Mouse (Mus musculus): Measurements from ENCODE around the gene Gm20388.

Gm20388 gene

DNA sequence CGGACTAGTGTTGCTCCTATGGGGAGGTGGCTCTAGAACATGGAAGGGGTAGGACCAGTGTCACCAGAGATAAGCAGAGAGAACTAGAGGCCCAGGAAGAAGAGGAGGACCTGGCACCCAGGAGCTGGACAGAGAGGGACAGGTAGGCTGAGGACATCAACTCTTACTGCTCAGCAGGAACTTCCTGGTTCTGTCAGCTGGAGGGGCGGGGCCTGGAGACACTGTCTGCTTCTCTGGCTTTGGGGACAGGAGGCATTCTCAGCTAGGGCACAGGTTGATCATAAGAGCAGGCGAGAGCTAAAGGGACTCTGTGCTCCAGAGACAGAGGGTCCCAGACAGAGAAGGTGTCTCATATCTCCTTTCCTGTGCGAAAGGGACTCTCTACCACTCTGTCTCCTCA, 2238.4 kb downstream of the Gm20388 start:
- DNase-seq (ENCODE audit: low spot score) = no peak

DNA sequence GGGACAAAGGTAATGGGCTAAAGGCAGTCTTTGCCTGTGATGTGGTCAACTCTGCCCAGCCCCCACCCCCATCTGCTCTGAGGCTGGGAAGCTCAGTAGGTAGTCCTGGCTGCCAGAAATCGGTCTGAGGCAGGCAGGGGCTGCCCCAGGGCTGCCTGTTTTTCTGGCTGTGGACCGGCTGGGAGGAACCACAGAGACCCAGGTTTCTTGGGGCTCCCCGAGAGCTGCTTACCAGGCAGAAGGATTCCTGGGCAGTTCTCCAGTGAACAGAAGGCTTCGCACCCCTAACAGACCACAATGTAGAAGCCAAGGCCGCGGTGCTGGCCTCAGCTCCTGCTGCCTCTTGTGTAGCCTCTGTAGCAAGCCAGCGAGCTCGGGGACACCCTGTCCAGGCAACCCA, 2239.0 kb downstream of the Gm20388 start:
- no peak for DNase-seq (ENCODE audit: low spot score)

DNA sequence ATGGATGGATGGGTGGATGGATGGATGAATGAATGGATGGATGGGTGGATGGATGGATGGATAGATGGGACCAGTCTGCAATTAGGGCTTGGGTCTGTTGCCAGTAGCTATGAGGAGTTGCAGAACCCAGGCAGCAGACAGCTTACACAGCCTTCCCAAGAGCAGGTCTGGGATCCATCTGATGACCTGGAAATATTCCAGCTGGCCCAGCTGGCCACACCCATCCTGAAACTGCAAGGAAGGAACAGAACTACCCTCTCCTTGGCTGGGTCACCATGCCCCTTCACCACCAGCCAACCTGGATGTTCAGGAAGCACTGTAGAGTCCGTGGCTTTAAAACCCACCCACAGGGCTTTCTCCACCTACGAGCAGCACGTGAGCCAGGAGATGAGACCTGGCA, 2240.9 kb downstream of the Gm20388 start:
- DNase-seq (ENCODE audit: low spot score) = no peak

DNA sequence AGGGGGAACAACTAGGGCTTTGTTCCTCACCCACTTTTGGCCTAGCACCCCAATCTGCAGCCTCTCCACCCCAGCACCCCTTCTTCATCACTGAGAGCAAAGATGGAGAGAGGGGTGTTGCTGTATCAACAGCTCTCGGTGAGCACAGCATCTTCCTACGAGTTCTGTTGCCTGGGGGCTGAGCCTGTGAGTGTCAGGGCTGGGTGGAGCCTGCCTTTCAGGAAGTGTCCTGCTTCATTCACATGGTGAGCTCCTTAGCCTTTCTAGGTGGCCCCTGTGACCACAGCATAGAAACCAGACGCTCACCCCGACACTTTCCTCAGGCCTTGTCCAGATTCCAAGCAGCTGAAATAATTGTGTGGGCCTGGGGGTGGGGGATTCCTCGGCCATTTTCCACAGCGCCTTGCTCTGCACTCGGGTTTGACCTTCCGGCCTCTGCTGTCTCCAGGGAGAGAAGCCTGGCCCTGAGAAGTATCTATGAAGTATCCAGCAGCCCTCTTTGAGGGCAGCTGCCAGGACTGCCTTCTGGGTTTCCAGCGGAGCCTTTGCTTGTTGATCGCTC, 2244.5 kb downstream of the Gm20388 start:
- peak; percentile 69 for DNase-seq (ENCODE audit: low spot score)

DNA sequence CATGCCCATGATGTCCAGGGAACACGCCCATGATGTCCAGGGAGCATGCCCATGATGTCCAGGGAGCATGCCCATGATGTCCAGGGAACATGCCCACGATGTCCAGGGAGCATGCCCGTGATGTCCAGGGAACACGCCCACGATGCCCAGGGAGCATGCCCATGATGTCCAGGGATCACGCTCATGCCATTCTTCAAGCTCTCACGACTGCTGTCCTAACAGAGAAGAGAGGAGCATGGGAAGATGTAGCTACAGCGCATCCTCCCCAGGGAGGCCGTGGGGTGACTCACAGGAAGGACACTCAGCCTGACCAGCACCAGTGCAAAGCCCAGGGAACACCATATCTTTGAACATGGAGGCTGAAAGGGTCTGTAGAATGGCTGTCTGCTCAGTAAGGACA, 2245.3 kb downstream of the Gm20388 start:
- DNase-seq (ENCODE audit: low spot score) = no peak

DNA sequence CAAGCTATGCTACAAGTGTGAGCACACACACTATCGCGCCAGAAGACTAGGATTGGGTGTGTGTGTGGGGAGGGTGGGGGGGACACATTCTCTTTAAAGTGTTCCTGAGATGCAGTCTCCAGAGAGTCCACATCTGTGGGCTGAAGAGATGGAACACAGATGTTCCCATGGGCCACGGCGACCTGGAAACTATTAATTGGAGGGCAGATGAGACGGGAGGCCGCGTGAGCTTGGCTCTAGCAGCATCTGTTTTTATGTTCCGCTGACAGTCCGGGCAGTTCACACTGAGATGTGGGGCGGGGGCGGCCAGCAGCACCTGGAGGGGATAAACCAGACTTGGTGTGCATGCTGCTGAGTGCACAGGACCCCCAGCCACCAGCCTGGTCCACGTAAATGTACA, 2247.0 kb downstream of the Gm20388 start:
- DNase-seq (ENCODE audit: low spot score) = peak; percentile 68

DNA sequence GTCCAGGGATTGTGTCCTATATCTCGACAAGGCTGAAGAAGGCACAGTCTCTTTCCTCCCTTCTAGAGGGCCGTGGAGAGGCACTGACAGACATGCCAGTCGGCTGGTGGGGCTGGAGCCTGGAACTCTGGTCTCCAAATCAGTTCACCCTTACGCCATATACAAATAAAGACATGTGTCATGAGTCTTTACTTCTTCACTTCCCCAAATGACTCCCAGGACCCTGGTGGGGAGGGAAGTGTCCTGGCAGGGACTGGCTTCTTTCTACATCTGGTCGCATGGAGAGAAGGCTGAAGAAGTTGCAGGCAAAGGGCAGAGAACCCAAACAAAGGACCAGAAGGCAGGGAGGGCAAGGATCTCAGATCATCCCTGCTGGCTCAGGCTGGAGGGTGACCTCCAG, 2249.5 kb downstream of the Gm20388 start:
- no peak for DNase-seq (ENCODE audit: low spot score)

DNA sequence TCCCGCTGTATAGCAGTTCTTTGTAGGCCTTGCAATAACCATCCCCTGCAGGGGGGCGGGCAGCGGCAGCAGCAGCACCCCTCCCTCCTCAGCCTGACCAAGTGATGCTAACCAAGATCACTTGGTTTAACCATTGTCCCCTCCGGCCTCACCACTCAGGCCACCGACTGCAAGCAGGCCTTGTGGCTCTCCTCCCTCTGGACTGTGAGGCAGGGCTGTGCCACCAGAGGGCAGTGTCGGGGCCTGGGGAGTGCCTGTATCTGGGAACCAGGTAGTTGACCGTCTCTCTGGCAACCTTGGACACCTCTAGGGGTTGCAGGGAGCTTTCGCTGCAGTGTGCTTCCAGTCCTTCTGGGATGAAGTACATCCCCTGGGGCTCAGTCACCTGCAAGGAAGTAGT, 2252.4 kb downstream of the Gm20388 start:
- peak; percentile 81 for DNase-seq (ENCODE audit: low spot score)

DNA sequence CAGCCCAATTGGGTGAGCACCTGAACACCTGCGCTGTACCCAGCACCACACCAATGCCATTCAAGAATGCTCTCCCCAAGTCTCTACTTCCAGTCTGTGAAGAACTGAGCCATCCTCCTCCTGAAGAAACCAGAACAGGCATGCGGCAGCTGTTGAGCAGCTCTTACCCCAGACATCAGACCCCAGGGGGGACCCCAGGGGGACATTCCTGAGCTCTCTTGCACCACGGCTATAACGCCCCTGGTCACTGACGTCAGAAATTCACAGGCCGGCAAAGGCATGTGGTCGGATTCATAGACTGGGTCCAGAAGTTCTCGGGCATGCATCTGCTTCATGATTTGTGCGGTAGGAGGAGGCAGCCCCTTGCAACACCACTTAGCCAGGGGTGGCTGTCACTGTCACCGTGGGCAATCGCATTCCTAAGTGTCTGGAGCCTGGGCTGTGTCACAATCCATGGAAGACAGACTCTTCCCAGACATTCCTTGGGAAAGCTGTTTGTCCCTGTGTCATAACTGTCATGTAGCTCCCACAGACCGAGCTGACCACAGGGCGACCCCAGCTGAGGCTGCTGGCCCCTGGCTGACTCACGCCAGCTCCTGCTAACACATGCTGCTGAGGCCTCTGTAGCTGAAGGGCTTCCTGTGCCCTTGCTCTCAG, 2256.7 kb downstream of the Gm20388 start:
- no peak for DNase-seq (ENCODE audit: low spot score)

DNA sequence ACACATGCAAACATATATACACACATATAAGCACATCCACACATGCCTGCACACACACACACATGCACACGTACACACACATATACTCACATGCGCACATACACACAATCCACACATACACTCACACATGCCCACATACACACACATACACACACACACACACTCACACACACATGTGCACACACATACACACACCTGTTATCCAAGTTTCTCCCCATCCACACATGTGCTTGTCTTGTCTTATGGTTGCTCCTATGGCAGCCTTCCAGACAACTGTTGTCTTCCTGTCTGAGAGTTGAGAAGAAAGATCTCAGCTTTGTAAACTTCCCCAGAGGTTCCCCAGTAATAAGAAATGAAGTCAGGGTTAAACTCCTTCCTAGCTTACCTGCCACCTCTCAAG, 2258.8 kb downstream of the Gm20388 start:
- DNase-seq (ENCODE audit: low spot score) = no peak

DNA sequence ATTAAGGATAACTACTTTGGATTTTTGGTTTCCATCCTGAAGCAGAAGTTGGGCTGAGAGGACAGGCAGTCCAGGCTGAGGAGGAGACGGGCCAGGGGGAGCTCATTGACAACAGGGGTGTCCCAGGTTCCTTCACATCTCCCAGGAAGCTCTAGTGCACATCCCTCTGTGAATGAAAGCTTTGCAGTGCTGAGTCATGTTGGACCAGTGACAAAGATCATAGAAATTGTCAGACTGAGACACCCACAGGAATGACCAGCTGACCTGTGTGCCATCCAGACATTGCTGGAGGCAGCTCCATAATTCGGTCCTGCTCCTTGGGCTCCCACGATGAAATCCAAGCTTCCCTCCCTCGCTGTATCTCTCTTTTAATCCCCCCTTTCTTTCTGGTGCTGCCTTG, 2261.2 kb downstream of the Gm20388 start:
- DNase-seq (ENCODE audit: low spot score) = no peak

DNA sequence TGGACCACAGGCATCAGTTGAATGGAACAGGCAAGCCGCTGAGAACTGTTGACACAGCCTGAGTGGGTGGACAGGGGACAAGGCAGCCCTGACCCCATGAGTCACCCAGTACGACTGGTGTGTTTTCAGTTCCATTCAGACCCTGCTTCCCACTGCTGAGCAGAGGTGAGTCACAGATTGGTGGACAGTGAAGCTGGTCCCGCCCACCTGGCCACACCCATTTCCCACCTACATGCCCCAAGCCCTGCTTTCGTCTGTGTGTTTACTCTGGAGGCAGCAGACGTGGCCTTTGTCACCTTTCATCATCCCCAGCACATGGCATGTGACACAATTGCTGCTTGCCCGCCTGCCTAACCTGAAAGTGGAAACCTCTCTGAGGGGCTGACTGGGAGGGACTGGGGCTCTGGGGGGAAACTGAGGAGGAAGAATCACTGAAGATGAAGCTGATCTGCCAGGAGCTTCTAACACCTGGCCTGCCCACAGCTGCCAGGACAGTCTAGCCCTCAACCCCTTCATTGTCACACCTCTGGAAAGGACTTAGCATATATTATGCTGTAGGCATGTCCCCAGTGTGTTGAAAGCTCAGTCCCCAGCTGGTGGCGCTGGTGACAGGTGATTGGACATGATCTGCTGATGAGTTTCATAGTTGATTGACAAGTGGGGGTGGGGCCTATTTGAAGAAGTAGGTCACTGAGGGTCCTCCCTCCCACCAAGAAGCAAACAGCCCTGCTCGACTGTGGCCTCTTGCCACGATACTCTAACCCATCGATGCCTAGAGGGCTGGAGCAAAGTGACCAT, 2263.7 kb downstream of the Gm20388 start:
- peak; percentile 23 for DNase-seq (ENCODE audit: low spot score)

DNA sequence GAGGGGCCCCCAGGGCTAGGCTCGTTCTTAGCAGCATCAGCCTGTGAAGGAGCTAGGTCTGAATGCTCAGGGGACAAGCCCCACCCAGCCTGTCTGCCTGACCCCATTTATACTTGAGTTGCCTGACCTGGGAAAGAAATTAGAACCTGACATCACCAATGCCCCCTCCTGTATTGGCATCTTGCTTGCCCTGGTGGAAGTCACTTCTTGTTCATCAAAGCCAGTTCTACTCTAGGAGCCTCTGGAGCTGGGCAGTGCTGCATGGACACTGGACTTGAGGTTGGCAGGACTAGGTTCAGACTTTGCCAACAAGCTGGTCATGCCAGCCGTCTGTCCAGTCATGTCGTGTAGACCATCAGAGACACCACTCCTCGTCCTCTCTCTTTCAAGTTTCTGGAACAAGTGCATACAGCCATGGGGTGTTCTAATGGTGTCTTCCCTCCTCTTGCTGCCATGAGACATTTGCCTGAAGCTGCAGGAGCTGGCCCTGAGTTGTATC, 2267.8 kb downstream of the Gm20388 start:
- no peak for DNase-seq (ENCODE audit: low spot score)

DNA sequence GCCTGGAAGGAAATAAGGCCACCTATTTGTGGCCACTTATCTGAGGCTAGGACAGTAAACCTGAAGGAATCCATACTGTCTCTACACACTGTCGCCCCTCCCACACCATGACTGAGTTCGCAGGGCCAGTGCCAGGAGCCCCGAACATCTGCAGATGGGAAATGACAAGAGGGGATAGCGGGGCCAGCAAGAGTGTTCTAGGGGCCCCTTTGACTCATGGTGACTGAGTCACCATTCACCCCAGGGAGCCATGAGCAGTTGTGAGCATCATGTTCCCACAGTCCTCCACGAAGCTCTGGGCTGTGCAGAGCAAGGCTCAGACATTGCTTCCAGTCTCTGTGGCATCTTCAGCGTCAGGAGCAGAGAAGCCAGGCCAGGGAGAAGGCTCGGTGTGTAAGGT, 2268.7 kb downstream of the Gm20388 start:
- DNase-seq (ENCODE audit: low spot score) = no peak

DNA sequence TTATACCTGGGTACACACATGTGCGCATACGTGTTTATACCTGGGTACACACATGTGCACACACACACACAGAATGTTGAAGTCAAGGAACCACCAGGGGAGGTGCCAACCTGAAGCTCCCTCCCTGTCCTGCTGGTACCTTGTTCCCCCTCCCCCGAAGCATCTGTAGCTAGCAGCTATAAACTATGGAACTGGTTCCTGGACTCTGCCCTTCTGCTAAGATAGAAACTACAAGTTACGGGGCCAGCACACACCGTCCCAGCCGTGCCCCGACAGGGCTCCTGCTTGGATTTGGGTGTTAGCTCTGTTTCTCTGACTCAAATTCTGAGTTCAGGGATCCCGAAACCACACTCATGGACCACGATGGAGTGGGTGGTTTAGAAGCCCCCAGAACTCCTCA, 2269.5 kb downstream of the Gm20388 start:
- no peak for DNase-seq (ENCODE audit: low spot score)

DNA sequence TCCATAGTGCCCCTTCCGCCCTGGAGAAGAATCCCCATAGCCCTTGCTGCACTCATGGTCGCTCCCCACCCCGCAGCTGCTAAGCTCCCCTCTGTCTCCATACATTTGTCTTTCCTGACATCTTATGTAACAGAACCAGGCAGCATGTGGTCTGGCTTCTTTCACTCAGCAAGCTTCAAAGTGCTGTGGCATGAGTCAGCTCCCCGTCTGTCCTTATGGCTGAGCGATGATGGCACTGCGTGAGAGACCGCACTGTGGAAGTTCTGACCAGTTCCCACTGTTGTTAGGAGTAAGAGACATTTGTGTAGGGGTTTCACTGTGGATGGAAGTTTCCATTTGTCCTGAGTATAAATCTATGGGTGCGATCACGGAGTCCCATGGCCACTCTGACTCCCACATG, 2270.8 kb downstream of the Gm20388 start:
- DNase-seq (ENCODE audit: low spot score) = peak; percentile 63

DNA sequence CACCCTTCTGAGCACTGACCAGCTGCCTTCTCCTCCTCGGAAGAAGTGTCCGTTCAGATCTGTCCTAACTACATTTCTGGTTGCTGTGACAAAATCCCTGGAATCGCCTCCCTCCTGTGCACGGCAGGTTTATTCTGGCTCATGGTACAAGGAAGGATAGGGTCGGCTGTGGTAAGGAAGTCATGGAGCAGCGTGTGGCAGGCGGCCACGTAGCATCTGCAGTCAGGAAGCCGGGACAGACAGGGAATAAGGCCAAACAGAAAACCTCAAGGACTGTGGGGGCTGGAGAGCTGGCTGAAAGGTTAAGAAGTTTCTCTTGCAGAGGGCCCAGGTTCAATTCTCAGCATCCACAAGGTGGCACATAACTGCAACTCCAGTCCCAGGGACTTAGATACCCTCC, 2271.3 kb downstream of the Gm20388 start:
- DNase-seq (ENCODE audit: low spot score) = no peak

DNA sequence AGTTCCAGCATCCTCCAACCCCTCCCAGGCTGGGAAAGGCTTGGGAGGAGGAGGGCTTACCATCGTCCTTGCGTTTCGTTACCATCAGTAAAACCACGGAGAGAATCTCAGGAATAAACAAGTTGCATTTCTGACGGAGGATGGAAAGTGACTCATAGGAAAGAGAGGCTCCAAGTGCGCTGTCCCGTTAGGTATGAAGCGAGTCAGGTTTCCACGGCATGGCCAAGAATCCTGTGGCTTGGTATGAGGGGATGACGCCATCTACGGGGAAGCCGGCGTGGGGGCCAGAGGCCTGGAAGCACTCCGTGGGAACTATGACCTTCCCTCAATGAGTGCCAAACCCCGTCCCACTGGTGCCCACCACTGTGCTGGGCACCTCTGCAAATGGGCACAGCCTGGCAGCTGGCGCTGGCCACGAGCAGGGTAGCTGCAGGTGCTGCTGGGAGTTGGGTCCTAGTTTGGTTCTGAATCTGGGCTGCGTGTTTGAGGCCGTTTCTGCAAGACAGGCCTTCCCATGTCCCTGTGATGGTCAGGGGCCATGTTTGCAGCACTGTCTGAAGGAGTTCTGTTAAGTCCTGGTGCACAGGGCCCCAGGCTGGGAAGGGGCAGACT, 2275.8 kb downstream of the Gm20388 start:
- no peak for DNase-seq (ENCODE audit: low spot score)

DNA sequence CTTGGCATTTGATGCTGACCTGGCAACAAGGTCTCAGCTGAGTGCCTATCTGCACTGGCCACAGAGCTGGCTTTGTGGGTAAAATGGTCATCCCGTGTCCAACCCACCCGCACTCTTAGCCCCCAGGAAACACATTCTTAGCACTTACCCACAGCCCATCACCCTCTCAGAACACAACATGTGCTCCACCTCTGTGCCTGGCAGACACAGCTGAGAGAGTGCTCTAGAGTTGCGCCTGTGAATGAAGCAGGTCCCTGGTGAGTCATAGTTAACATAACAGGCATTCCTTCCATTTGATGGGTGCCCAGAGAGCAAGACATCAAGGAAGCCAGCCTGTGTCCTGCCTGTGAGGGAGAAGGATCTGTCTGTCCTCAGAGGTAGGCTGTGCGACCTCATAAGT, 2276.6 kb downstream of the Gm20388 start:
- DNase-seq (ENCODE audit: low spot score) = no peak

DNA sequence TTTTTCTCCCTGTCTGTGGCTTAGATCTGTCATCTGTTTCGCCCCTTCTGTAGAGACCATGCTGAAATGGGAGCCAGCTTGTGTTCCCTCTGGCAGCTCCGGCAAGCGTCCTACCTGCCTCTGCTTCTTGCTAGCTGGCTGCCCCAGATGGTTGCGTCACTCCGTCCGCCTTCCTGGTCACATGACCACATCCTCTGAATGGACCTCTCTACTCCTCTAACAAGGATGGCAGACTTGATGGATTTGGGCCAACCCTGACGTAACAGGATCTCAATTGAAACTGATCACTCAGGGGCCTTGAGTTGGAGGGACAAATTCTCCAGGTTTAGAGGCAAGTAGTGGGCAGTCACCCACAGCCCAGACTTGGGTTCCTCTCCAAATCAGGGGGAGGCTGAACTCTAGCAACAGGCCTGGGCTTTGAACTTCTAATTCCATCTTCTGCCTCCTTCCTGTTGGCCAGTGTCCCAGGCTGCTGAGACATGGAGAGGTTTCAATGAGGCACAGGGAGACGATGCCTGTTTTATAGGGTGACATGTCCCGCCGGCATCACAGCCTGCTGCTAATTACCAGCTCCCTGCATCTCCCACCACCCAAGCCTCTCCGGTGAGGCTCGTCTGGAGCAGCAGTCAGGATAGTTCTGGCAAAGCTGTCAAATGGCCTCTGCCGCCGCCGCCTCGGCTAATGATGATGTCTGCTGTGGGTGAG, 2279.9 kb downstream of the Gm20388 start:
- peak; percentile 42 for DNase-seq (ENCODE audit: low spot score)

DNA sequence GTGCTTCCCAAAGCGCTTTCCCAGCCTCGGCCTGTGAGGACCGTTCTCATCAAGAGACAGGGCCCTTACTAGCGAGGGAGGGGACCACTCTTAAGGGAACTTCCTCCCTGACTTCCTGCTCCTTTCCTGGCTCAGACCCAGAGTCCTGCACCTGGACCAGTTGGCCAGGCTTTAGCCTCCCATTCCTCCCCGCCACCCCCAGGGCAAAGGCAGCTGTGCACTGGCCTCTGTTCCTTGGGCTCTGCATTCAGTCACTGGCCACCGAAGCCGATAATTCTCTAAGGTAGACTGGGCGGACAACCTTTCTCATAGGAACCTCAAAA, 2280.4 kb downstream of the Gm20388 start:
- DNase-seq (ENCODE audit: low spot score) = no peak

DNA sequence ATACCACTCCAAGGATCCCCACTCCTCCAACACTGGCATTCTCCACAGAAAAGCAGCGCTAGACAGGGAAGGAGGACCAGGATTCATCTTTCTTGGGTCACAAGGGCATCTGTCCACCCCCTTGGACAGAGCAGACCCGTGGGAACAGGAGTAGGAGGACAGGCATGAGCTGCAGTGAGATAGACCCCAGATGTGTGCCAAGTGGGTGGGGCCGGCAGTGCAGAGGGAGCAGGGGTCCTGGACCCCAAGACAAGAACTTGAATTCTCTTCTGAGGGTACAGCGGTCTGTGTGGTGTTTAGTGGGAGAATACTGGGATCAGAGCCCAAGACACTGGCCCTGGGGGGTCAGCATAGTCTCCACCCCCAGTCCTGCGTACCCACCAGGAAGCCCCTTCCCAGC, 2282.1 kb downstream of the Gm20388 start:
- no peak for DNase-seq (ENCODE audit: low spot score)
